In the genomic region with DNA sequence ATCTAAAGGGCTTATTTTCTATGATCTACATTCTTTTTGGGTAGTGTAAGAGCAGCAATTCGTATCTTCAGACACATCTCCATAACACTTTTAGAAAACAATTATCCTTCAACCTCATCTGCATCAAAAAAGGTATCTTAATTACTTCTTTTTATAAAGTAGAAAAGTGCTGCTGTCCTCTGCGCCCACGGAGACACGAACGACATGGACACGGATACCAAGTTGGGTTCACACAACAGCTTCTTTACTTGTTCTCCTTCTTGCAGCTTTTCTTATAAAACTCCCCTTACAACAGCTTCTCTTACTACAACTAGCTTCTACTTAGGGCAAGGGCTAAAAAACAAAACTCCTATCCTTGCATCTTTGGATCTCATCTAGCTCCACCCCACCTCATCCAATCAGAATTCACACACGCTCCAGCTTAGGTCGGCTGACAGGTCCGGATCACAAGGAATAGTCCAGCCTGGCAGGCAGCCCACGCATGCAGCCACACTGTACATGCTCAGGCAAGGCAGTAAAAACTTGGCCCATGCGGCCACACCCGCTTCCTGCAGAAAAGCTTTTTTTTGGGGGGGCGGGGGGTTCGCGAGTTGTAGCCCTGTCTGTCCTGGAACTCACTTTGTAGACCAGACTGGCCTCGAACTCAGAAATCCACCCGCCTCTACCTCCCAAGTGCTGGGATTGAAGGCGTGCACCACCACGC, we compare ENCODE assay signal across 8 mouse cellular contexts. TPM values are rescaled to one million over a fixed set of nuclear protein-coding genes. Genes with fewer than 3 reads are reported as not detected.
"Had no signal": no experiment of that assay in that cellular context is flagged by ENCODE, and none has a peak within 500 bp of the region (broad histone marks: within the 10 kb centered on the region; RNA-seq: fewer than 3 reads in every experiment).

No protein-coding gene starts in this region.

RNA-seq across cellular contexts. Expression of gene Zfp981, which starts 38.0 kb away (rescaled TPM):
- total RNA-seq: left cerebral cortex, adult 2 months; liver, adult 2 months; monocyte, adult 5-6 weeks had no signal
- polyA plus RNA-seq: intestine, postnatal 0 days; liver, adult 2 months; lung, embryonic 14.5 days; midbrain, embryonic 13.5 days; spleen, adult 2 months; stomach, embryonic 15.5 days had no signal
